In the genomic region with DNA sequence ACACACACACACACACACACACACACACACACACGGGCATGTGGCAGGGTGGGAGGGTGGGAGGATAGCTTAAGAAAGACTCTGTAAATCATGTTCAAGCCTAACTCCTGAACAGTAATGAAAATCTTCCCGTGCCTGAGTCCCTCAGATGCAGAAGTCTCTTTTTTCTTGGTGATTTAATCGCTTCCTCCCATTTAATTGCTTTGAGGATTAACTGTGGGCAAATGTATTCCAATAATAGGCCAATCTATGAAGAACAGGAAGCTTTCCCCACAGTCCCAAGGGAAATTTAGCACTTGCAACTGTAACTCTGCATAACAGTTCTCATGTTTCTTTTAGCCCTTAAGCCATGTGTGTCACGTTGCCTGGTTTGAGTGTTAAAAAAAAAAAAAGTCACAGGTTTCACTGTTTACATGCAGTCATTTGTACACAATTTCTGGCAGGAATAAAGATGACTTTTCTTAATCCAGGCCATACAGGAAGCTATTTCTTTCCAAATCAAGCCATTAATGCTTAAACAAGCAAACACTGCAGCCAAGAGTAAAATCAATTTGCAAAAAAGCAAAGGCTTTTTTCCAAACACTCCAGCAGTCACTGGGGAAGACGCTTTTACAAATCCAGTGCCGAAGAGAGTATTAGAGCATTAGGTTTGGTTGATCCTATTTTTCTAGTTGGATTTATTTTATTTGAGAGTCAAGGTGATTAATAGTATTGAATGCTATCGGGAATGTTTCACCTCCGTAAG, we compare ENCODE assay signal across 11 mouse cellular contexts.
DNase-seq lines count a peak whose midpoint lies in the region; ATAC-seq and TF ChIP-seq lines count a peak whose summit lies in the region.
"Had no signal": no experiment of that assay in that cellular context is flagged by ENCODE, and none has a peak within 500 bp of the region (broad histone marks: within the 10 kb centered on the region; RNA-seq: fewer than 3 reads in every experiment).

No protein-coding gene starts in this region.

- H3K79me3 ChIP-seq in C2C12 (ENCODE audit: low read depth), result no peaks in the 10 kb centered on the region

- H3K4me2 ChIP-seq in embryonic facial prominence, embryonic 14.5 days (ENCODE audit: low read depth, low read length), result 0 out of 2 replicates have a peak overlapping the region, but pooled peaks have one; percentile 2
- no peak overlapping the region for H3K4me2 ChIP-seq in midbrain, embryonic 12.5 days (replicated peaks)

- peak; percentile 91 for ATAC-seq in embryonic facial prominence, embryonic 14.5 days (ENCODE audit: low read depth)
- ATAC-seq in midbrain, embryonic 12.5 days (ENCODE audit: low FRiP score, low read depth), result peak; percentile 83

- no peaks in the 10 kb centered on the region for H3K9me3 ChIP-seq in embryonic facial prominence, embryonic 14.5 days (ENCODE audit: control insufficient read depth, low read length)
- H3K9me3 ChIP-seq in midbrain, embryonic 12.5 days, result no peaks in the 10 kb centered on the region
- H3K9me3 ChIP-seq: megakaryocyte, embryonic 14.5 days had no signal

- intact Hi-C loops in heart, postnatal 14 days (cut with DNase I), result no loop called here
- intact Hi-C loops in left cerebral cortex, postnatal 25 days (cut with DNase I), result no loop called here

- WGBS in embryonic facial prominence, embryonic 14.5 days, result 11% methylated on average over 8 of the region's 8 CpGs
- 29% methylated on average over 8 of the region's 8 CpGs for WGBS in midbrain, embryonic 12.5 days

- no peak overlapping the region for H3K4me3 ChIP-seq in C2C12 (ENCODE audit: insufficient read depth, poor library complexity, severe bottlenecking)
- H3K4me3 ChIP-seq in embryonic facial prominence, embryonic 14.5 days (ENCODE audit: low read depth, low read length), result no peak overlapping the region
- no peak overlapping the region for H3K4me3 ChIP-seq in midbrain, embryonic 12.5 days
- H3K4me3 ChIP-seq: erythroblast, embryonic 14.5 days; megakaryocyte, embryonic 14.5 days had no signal

- peak; percentile 89 for DNase-seq in heart, adult 11 months
- no peak for DNase-seq in heart, postnatal 14 days
- peak; percentile 91 for DNase-seq in embryonic facial prominence, embryonic 14.5 days (ENCODE audit: low spot score)
- no peak for DNase-seq in right cerebral cortex, postnatal 14 days
- no peak for DNase-seq in testis, postnatal 14 days (ENCODE audit: low spot score)
- no peak for DNase-seq in left cerebral cortex, postnatal 25 days (ENCODE audit: low spot score in 2 of 2)
- DNase-seq: adrenal gland, postnatal 14 days had no signal

- no peak overlapping the region for H3K9ac ChIP-seq in embryonic facial prominence, embryonic 14.5 days (ENCODE audit: low read depth, low read length)
- H3K9ac ChIP-seq in midbrain, embryonic 12.5 days (replicated peaks), result no peak overlapping the region

- no peak overlapping the region for H3ac ChIP-seq in C2C12 (ENCODE audit: control insufficient read depth, insufficient read length, low read depth)

- no peak overlapping the region for H3K27ac ChIP-seq in embryonic facial prominence, embryonic 14.5 days (replicated peaks; ENCODE audit: low read depth, low read length)
- peak overlapping the region; percentile 39; the same call in 1 of the 2 replicates for H3K27ac ChIP-seq in midbrain, embryonic 12.5 days (replicated peaks)

- no peaks in the 10 kb centered on the region for H3K79me2 ChIP-seq in C2C12 (ENCODE audit: control insufficient read depth, insufficient read depth)

- TF ChIP-seq CTCF in C2C12 (IDR thresholded peaks at IDR 0.05; ENCODE audit: control insufficient read depth, insufficient read depth, insufficient read length), result no peak

- no peaks in the 10 kb centered on the region for H3K36me3 ChIP-seq in C2C12 (ENCODE audit: control insufficient read depth, insufficient read depth)
- H3K36me3 ChIP-seq in embryonic facial prominence, embryonic 14.5 days (ENCODE audit: control insufficient read depth, insufficient read depth, low read length), result no peaks in the 10 kb centered on the region
- H3K36me3 ChIP-seq in midbrain, embryonic 12.5 days, result no peaks in the 10 kb centered on the region

- peaks cover 13% of the 10 kb centered on the region; the same call in 1 of the 2 replicates for H3K4me1 ChIP-seq in embryonic facial prominence, embryonic 14.5 days (ENCODE audit: control insufficient read depth, insufficient read depth, low read length)
- H3K4me1 ChIP-seq in midbrain, embryonic 12.5 days, result 0 out of 2 replicates have a peak, but pooled peaks cover 4% of the 10 kb centered on the region
- H3K4me1 ChIP-seq: megakaryocyte, embryonic 14.5 days had no signal

- no peaks in the 10 kb centered on the region for H3K27me3 ChIP-seq in C2C12 (ENCODE audit: control insufficient read depth, insufficient read depth, insufficient read length)
- H3K27me3 ChIP-seq in embryonic facial prominence, embryonic 14.5 days (replicated peaks; ENCODE audit: control insufficient read depth, insufficient read depth, low read length), result no peaks in the 10 kb centered on the region
- no peaks in the 10 kb centered on the region for H3K27me3 ChIP-seq in midbrain, embryonic 12.5 days
- H3K27me3 ChIP-seq: megakaryocyte, embryonic 14.5 days had no signal

TF ChIP-seq in C2C12, 6 proteins besides CTCF, POLR2A, EP300 and RAD21:
- TF ChIP-seq MYOG (IDR thresholded peaks at IDR 0.05; ENCODE audit: control insufficient read depth, extremely low read depth, insufficient read length) (no peak), USF1 (IDR thresholded peaks at IDR 0.05; ENCODE audit: low read depth) (peak; percentile 47), MAX (IDR thresholded peaks at IDR 0.05) (no peak)

Comparison
In these comparisons a context has a peak if more than half of its experiments do, and no peak if none do; other contexts are left out.
1. DNase-seq: peak in heart, adult 11 months (single experiment) and embryonic facial prominence, embryonic 14.5 days (single experiment); none in heart, postnatal 14 days (0 of 2), right cerebral cortex, postnatal 14 days (single experiment), testis, postnatal 14 days (single experiment) and left cerebral cortex, postnatal 25 days (0 of 2).